Mouse (Mus musculus) 416B (cell line): Measurements from ENCODE around the gene Gm28102.
"Not testable (repeated sequence)": the region's sequence is repeated elsewhere in the genome, so short reads cannot be mapped to it uniquely, and the experiment has no call there.

Experiments
- DNase-seq: peaks from one replicate; pipeline ENCODE4 v3.0.0; 2011; ENCODE audit warnings: low read depth

The Gm28102 gene

GRCm38 (mm10) chrY:88053015-88053414 lies at the start of gene Gm28102:
Gm28102 (plus strand) TSS chrY:88053315.
- DNase-seq: not testable (repeated sequence)
